Mouse (Mus musculus): ENCODE results near the gene Lef1. TPM values are rescaled to one million over a fixed set of nuclear protein-coding genes. Genes with fewer than 3 reads are reported as not detected.

The Lef1 gene
- polyA plus RNA-seq, 2 experiments, result 0.12 to 0.25 TPM

- H3K9me3 ChIP-seq (ENCODE audit: control insufficient read depth, low read length), result no peaks in the 10 kb centered on the region
- H3K27ac ChIP-seq, result no peak overlapping the region
- H3K36me3 ChIP-seq (replicated peaks; ENCODE audit: control insufficient read depth, insufficient read depth, low read depth), result no peaks in the 10 kb centered on the region
- 57% methylated on average over 4 of the region's 4 CpGs for WGBS (ENCODE audit: insufficient replicate concordance)
- TF ChIP-seq EP300 (IDR thresholded peaks at IDR 0.05; ENCODE audit: low read depth), result no peak
- no peak for TF ChIP-seq CTCF (IDR thresholded peaks at IDR 0.05; ENCODE audit: low read depth)
- ATAC-seq (ENCODE audit: insufficient read depth) (no peak), DNase-seq (ENCODE audit: low read depth in 3 of 3, low spot score in 3 of 3) (no peak)
- H3K4me2 ChIP-seq (ENCODE audit: low read depth), result no peak overlapping the region
- H3K4me1 ChIP-seq (replicated peaks; ENCODE audit: control insufficient read depth in 2 of 2, insufficient read depth in 2 of 2, low read length in 1 of 2), result no peaks in the 10 kb centered on the region
- no peak overlapping the region for H3K9ac ChIP-seq (replicated peaks)
- H3K4me3 ChIP-seq (ENCODE audit: insufficient read depth in 1 of 2, low read depth in 2 of 2, low read length in 2 of 2), result no peak overlapping the region
- H3K27me3 ChIP-seq (ENCODE audit: control insufficient read depth, insufficient read depth, low read length), result no peaks in the 10 kb centered on the region
Observed at GRCm38 (mm10) chr3:131172293-131172692, 62.0 kb downstream of the Lef1 start.

- H3K27me3 ChIP-seq (ENCODE audit: control insufficient read depth, insufficient read depth, low read length), result no peaks in the 10 kb centered on the region
- TF ChIP-seq CTCF (IDR thresholded peaks at IDR 0.05; ENCODE audit: low read depth) (no peak), EP300 (IDR thresholded peaks at IDR 0.05; ENCODE audit: low read depth) (no peak)
- DNase-seq (ENCODE audit: low read depth in 3 of 3, low spot score in 3 of 3) (no peak), ATAC-seq (ENCODE audit: insufficient read depth) (no peak)
- no peak overlapping the region for H3K9ac ChIP-seq (replicated peaks)
- H3K27ac ChIP-seq, result no peak overlapping the region
- no peaks in the 10 kb centered on the region for H3K9me3 ChIP-seq (ENCODE audit: control insufficient read depth, low read length)
- no peaks in the 10 kb centered on the region for H3K36me3 ChIP-seq (replicated peaks; ENCODE audit: control insufficient read depth, insufficient read depth, low read depth)
- WGBS (ENCODE audit: insufficient replicate concordance), result 75% methylated on average over 11 of the region's 11 CpGs
- H3K4me2 ChIP-seq (ENCODE audit: low read depth), result no peak overlapping the region
- no peak overlapping the region for H3K4me3 ChIP-seq (ENCODE audit: insufficient read depth in 1 of 2, low read depth in 2 of 2, low read length in 2 of 2)
- H3K4me1 ChIP-seq (replicated peaks; ENCODE audit: control insufficient read depth in 2 of 2, insufficient read depth in 2 of 2, low read length in 1 of 2), result no peaks in the 10 kb centered on the region
Observed at GRCm38 (mm10) chr3:131181006-131181405, 70.7 kb downstream of the Lef1 start.

- Histone ChIP-seq H3K4me1 (replicated peaks; ENCODE audit: control insufficient read depth in 2 of 2, insufficient read depth in 2 of 2, low read length in 1 of 2) (no peaks in the 10 kb centered on the region), H3K36me3 (replicated peaks; ENCODE audit: control insufficient read depth, insufficient read depth, low read depth) (no peaks in the 10 kb centered on the region), H3K27me3 (ENCODE audit: control insufficient read depth, insufficient read depth, low read length) (no peaks in the 10 kb centered on the region), H3K4me3 (ENCODE audit: insufficient read depth in 1 of 2, low read depth in 2 of 2, low read length in 2 of 2) (no peak overlapping the region), H3K27ac (no peak overlapping the region), H3K9ac (replicated peaks) (no peak overlapping the region), H3K4me2 (ENCODE audit: low read depth) (no peak overlapping the region), H3K9me3 (ENCODE audit: control insufficient read depth, low read length) (no peaks in the 10 kb centered on the region)
- WGBS (ENCODE audit: insufficient replicate concordance), result 61% methylated on average over 6 of the region's 6 CpGs
- TF ChIP-seq EP300 (IDR thresholded peaks at IDR 0.05; ENCODE audit: low read depth) (no peak), CTCF (IDR thresholded peaks at IDR 0.05; ENCODE audit: low read depth) (no peak)
- DNase-seq (ENCODE audit: low read depth in 3 of 3, low spot score in 3 of 3) (no peak), ATAC-seq (ENCODE audit: insufficient read depth) (no peak)
Observed at GRCm38 (mm10) chr3:131182158-131182557, 71.9 kb downstream of the Lef1 start.

- Histone ChIP-seq H3K9ac (replicated peaks) (no peak overlapping the region), H3K36me3 (replicated peaks; ENCODE audit: control insufficient read depth, insufficient read depth, low read depth) (no peaks in the 10 kb centered on the region), H3K4me3 (ENCODE audit: insufficient read depth in 1 of 2, low read depth in 2 of 2, low read length in 2 of 2) (no peak overlapping the region), H3K4me1 (replicated peaks; ENCODE audit: control insufficient read depth in 2 of 2, insufficient read depth in 2 of 2, low read length in 1 of 2) (no peaks in the 10 kb centered on the region), H3K4me2 (ENCODE audit: low read depth) (no peak overlapping the region), H3K27ac (no peak overlapping the region), H3K27me3 (ENCODE audit: control insufficient read depth, insufficient read depth, low read length) (no peaks in the 10 kb centered on the region), H3K9me3 (ENCODE audit: control insufficient read depth, low read length) (no peaks in the 10 kb centered on the region)
- no peak for ATAC-seq (ENCODE audit: insufficient read depth)
- DNase-seq (ENCODE audit: low read depth in 3 of 3, low spot score in 3 of 3), result no peak
- TF ChIP-seq CTCF (IDR thresholded peaks at IDR 0.05; ENCODE audit: low read depth), result no peak
- no peak for TF ChIP-seq EP300 (IDR thresholded peaks at IDR 0.05; ENCODE audit: low read depth)
- WGBS (ENCODE audit: insufficient replicate concordance), result 70% methylated on average over 5 of the region's 5 CpGs
Observed at GRCm38 (mm10) chr3:131186193-131186592, 75.9 kb downstream of the Lef1 start.

- H3K4me2 ChIP-seq (ENCODE audit: low read depth), result no peak overlapping the region
- 40% methylated on average over 11 of the region's 11 CpGs for WGBS (ENCODE audit: insufficient replicate concordance)
- no peaks in the 10 kb centered on the region for H3K4me1 ChIP-seq (replicated peaks; ENCODE audit: control insufficient read depth in 2 of 2, insufficient read depth in 2 of 2, low read length in 1 of 2)
- H3K27ac ChIP-seq, result no peak overlapping the region
- no peaks in the 10 kb centered on the region for H3K36me3 ChIP-seq (replicated peaks; ENCODE audit: control insufficient read depth, insufficient read depth, low read depth)
- H3K9ac ChIP-seq (replicated peaks), result no peak overlapping the region
- no peaks in the 10 kb centered on the region for H3K9me3 ChIP-seq (ENCODE audit: control insufficient read depth, low read length)
- ATAC-seq (ENCODE audit: insufficient read depth) (no peak), DNase-seq (ENCODE audit: low read depth in 3 of 3, low spot score in 3 of 3) (no peak)
- H3K27me3 ChIP-seq (ENCODE audit: control insufficient read depth, insufficient read depth, low read length), result no peaks in the 10 kb centered on the region
- no peak for TF ChIP-seq EP300 (IDR thresholded peaks at IDR 0.05; ENCODE audit: low read depth)
- no peak for TF ChIP-seq CTCF (IDR thresholded peaks at IDR 0.05; ENCODE audit: low read depth)
- H3K4me3 ChIP-seq (ENCODE audit: insufficient read depth in 1 of 2, low read depth in 2 of 2, low read length in 2 of 2), result no peak overlapping the region
Observed at GRCm38 (mm10) chr3:131190239-131190638, 80.0 kb downstream of the Lef1 start.

Measured in liver, embryonic 14.5 days (tissue).